8 mouse cellular contexts compared by ENCODE assay signal in the genomic region with DNA sequence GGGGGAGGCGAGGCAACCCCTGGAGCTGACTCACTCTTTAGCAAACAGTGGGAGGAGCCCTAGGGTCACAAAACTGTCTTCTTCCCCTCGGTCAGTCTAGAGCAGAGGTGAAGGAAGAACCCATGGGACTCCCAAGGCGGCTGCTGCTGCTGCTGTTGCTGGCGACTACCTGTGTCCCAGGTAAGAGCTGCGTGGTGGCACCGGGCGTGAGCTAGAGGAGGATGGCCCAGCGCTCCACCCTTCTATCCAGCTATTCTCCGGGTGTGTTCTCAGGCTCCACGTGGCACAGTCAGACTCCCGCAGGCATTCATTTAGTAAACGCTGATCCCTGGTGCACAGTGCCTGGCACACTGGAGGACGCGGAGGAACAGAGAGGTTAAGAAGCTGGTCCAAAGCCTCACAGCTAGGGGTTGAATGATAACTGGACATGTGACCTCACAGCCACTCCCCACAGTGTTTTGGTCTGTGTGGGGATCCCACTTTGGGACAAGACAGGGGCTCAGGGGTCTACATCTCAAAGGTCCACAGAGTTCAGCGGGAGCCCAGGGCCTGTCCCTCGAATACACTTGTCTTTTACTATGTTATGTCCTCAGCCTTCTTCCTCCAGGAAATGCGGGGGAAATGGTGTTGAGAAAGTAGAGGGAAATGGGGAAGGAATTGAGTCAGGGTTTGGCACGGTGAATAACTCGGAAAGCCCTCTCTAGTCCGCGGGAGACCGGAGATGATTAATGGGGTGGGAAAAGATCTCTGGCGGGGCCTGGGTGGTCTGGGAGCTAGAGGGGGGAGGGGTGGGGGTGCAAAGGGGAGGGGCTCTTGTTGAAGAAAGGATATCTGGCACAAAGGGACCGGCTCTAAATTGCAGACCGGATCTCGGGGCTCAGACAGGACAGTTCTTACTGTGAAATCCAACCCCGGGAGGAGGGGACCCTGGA. TPM values are rescaled to one million over a fixed set of nuclear protein-coding genes. Genes with fewer than 3 reads are reported as not detected.
DNase-seq lines count a peak whose midpoint lies in the region; ATAC-seq and TF ChIP-seq lines count a peak whose summit lies in the region.

A gene (plus strand): TSS at position 97 of the 932 bp plus-strand sequence.

- peak within 1 kb of the TSS; percentile 40 for H3K4me3 ChIP-seq in intestine, postnatal 0 days (ENCODE audit: low read depth, low read length)
- H3K4me3 ChIP-seq in lung, adult 2 months (replicated peaks; ENCODE audit: extremely low read depth, low read depth, low read length), result peak within 1 kb of the TSS; percentile 64
- peak within 1 kb of the TSS; percentile 14 for H3K4me3 ChIP-seq in neural tube, embryonic 15.5 days (replicated peaks)

- no peak for TF ChIP-seq CTCF in intestine, postnatal 0 days (IDR thresholded peaks at IDR 0.05; ENCODE audit: low read depth)
- TF ChIP-seq CTCF in lung, adult 2 months (IDR thresholded peaks at IDR 0.05; ENCODE audit: insufficient read depth, low read length), result no peak

- peaks cover 4% of the 10 kb centered on the region; the same call in 1 of the 2 replicates for H3K4me1 ChIP-seq in intestine, postnatal 0 days (replicated peaks; ENCODE audit: control insufficient read depth, insufficient read depth, low read length)
- H3K4me1 ChIP-seq in lung, adult 2 months (ENCODE audit: control insufficient read depth, insufficient read depth, low read length), result peaks cover 19% of the 10 kb centered on the region
- H3K4me1 ChIP-seq in neural tube, embryonic 15.5 days, result peaks cover 11% of the 10 kb centered on the region

- H3K9me3 ChIP-seq in intestine, postnatal 0 days (ENCODE audit: control insufficient read depth), result no peaks in the 10 kb centered on the region
- no peaks in the 10 kb centered on the region for H3K9me3 ChIP-seq in neural tube, embryonic 15.5 days (replicated peaks)

- peak within 1 kb of the TSS; percentile 35 for H3K27ac ChIP-seq in intestine, postnatal 0 days (ENCODE audit: low read depth, low read length)
- no peak within 1 kb of the TSS for H3K27ac ChIP-seq in neural tube, embryonic 15.5 days (replicated peaks)

- peaks cover 8% of the 10 kb centered on the region; the same call in 1 of the 2 replicates for H3K36me3 ChIP-seq in intestine, postnatal 0 days (ENCODE audit: control insufficient read depth, insufficient read depth)
- H3K36me3 ChIP-seq in neural tube, embryonic 15.5 days, result no peaks in the 10 kb centered on the region

- peak within 1 kb of the TSS; percentile 34; the same call in 1 of the 2 replicates for H3K9ac ChIP-seq in intestine, postnatal 0 days (ENCODE audit: low read depth, low read length)
- no peak within 1 kb of the TSS for H3K9ac ChIP-seq in neural tube, embryonic 15.5 days (replicated peaks)

- DNase-seq in urinary bladder, adult 2 months (ENCODE audit: low spot score), result peak; percentile 48
- no peak for DNase-seq in urinary bladder, postnatal 10 days (ENCODE audit: low spot score)
- no peak for DNase-seq in gonadal fat pad, adult 2 months (ENCODE audit: low read depth)
- DNase-seq in lung, adult 2 months, result peak; percentile 52
- DNase-seq in layer of hippocampus, adult 9-11 months, result no peak
- DNase-seq in cerebellum, adult 11-12 months, result no peak

- no peaks in the 10 kb centered on the region for H3K27me3 ChIP-seq in intestine, postnatal 0 days (replicated peaks; ENCODE audit: control insufficient read depth, insufficient read depth, low read length)
- H3K27me3 ChIP-seq in neural tube, embryonic 15.5 days (replicated peaks), result no peaks in the 10 kb centered on the region

- 1% methylated on average over 27 of the region's 27 CpGs for WGBS in intestine, postnatal 0 days
- under 1% methylated on average over 27 of the region's 27 CpGs for WGBS in lung, adult 2 months
- 6% methylated on average over 27 of the region's 27 CpGs for WGBS in neural tube, embryonic 15.5 days

- peak; percentile 67 for TF ChIP-seq POLR2A in lung, adult 2 months (IDR thresholded peaks at IDR 0.05; ENCODE audit: borderline replicate concordance, extremely low read depth, low read depth, low read length)

- H3K4me2 ChIP-seq in intestine, postnatal 0 days (replicated peaks; ENCODE audit: low read depth), result peak within 1 kb of the TSS; percentile 66
- H3K4me2 ChIP-seq in neural tube, embryonic 15.5 days, result peak within 1 kb of the TSS; percentile 45

- peak; percentile 39 for ATAC-seq in intestine, postnatal 0 days
- ATAC-seq in neural tube, embryonic 15.5 days (ENCODE audit: low FRiP score), result peak; percentile 38

RNA-seq across cellular contexts. Expression of the gene that starts here (rescaled TPM):
- 18.8 and 28.9 TPM in 2 replicates for polyA plus RNA-seq in urinary bladder, adult 2 months (2012; rRNA removed)
- polyA plus RNA-seq in gonadal fat pad, adult 2 months (2012; rRNA removed), result 7.1 and 11.3 TPM in 2 replicates
- polyA plus RNA-seq in intestine, postnatal 0 days (2015; fragmentation: Nextera tagmentation; extraction: Ambion mirVana), result 6.9 and 7.8 TPM in 2 replicates
- 65.6 and 88.8 TPM in 2 replicates for polyA plus RNA-seq in lung, adult 2 months (2012; rRNA removed)
- 1.7 and 4.6 TPM in 2 replicates for polyA plus RNA-seq in neural tube, embryonic 15.5 days (2015; fragmentation: Nextera tagmentation; extraction: Ambion mirVana)

Comparison
In these comparisons a context has a peak if more than half of its experiments do, and no peak if none do; other contexts are left out.
1. DNase-seq: peak in urinary bladder, adult 2 months (single experiment) and lung, adult 2 months (single experiment); none in urinary bladder, postnatal 10 days (single experiment), gonadal fat pad, adult 2 months (single experiment), layer of hippocampus, adult 9-11 months (single experiment) and cerebellum, adult 11-12 months (single experiment).
2. H3K4me3 ChIP-seq: peak in every context shown above with its lines; median percentile 64 in lung, adult 2 months; 40 in intestine, postnatal 0 days; 14 in neural tube, embryonic 15.5 days.